Comparison of ENCODE assay signal across 8 mouse cellular contexts in the genomic region with DNA sequence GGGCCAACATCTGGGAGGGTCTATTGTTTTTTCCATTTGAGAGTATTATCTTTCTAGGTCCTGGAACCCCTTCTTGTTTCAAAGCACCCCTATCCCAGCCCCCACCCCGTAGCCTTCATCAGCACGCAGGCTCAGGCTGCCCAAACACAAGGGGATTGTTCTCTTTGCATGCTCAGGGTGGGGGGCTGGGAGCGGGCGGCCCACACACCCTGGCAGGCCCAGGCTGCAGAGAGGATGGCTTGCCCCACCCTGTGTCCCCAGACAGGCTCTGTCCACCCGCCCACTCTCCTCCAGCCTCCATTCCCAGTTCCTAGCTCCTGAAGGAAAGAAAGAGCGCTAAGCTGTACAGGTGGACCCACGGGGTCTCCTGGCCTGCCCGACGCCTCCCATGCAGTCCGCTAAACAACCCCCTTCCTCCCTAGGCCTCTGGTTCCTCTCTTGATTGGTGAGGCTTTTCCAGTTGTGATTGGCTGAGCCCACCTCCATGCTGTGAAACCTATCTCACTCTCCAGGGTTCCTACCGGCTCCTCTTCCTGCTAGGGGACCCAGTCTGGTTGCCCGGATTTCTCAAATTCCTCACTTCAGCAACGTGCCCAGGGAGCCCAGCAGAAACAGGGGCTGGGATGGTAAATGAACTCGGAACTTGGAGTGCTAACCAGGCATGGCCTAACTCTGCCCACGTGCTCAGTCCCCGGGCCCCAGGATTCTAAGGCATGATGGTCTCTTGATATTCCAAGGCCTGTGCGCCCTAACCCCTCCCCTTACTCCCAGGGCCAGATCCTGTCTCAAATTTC. TPM values are rescaled to one million over a fixed set of nuclear protein-coding genes. Genes with fewer than 3 reads are reported as not detected.
A peak's percentile ranks its signal among the peaks of the same experiment; 100 is the strongest.
DNase-seq lines count a peak whose midpoint lies in the region; ATAC-seq and TF ChIP-seq lines count a peak whose summit lies in the region.

No protein-coding gene starts in this region.

- H3K9ac ChIP-seq in heart, embryonic 16.5 days (ENCODE audit: low read length) = peak overlapping the region; percentile 90
- peak overlapping the region; percentile 97 for H3K9ac ChIP-seq in midbrain, embryonic 11.5 days (ENCODE audit: low read length)

- intact Hi-C loops in left cerebral cortex, adult 2 months (cut with DNase I) = no loop called here

- H3K27ac ChIP-seq in left cerebral cortex, adult 2 months = peak overlapping the region; percentile 89
- H3K27ac ChIP-seq in cortical plate, adult 2 months (ENCODE audit: insufficient read depth, low read length) = peak overlapping the region; percentile 58
- peak overlapping the region; percentile 88 for H3K27ac ChIP-seq in heart, embryonic 16.5 days (ENCODE audit: low read length)
- peak overlapping the region; percentile 97 for H3K27ac ChIP-seq in midbrain, embryonic 11.5 days (ENCODE audit: low read depth, low read length)

- no peak for TF ChIP-seq CTCF in left cerebral cortex, adult 2 months (IDR thresholded peaks at IDR 0.05)
- TF ChIP-seq CTCF in cortical plate, adult 2 months (IDR thresholded peaks at IDR 0.05; ENCODE audit: extremely low read depth, insufficient read depth, low read length) = no peak

- 0 out of 2 replicates have a peak, but pooled peaks cover under 1% of the 10 kb centered on the region for H3K36me3 ChIP-seq in heart, embryonic 16.5 days (ENCODE audit: control insufficient read depth, insufficient read depth)
- H3K36me3 ChIP-seq in midbrain, embryonic 11.5 days (ENCODE audit: control insufficient read depth, insufficient read depth, low read length) = peaks cover 2% of the 10 kb centered on the region

- H3K27me3 ChIP-seq in heart, embryonic 16.5 days (ENCODE audit: control insufficient read depth, insufficient read depth, low read length) = no peaks in the 10 kb centered on the region
- no peaks in the 10 kb centered on the region for H3K27me3 ChIP-seq in midbrain, embryonic 11.5 days (ENCODE audit: control insufficient read depth, insufficient read depth, low read length)

- 0 out of 2 replicates have a peak, but pooled peaks cover under 1% of the 10 kb centered on the region for H3K4me1 ChIP-seq in cortical plate, adult 2 months (ENCODE audit: control insufficient read depth, insufficient read depth, low read length)
- peaks cover 62% of the 10 kb centered on the region for H3K4me1 ChIP-seq in heart, embryonic 16.5 days (ENCODE audit: control insufficient read depth, insufficient read depth, low read length)
- peaks cover 71% of the 10 kb centered on the region for H3K4me1 ChIP-seq in midbrain, embryonic 11.5 days (ENCODE audit: control insufficient read depth, insufficient read depth, low read length)

- peak overlapping the region; percentile 79 for H3K4me3 ChIP-seq in left cerebral cortex, adult 2 months
- H3K4me3 ChIP-seq in cortical plate, adult 2 months (ENCODE audit: insufficient read depth, low read length) = peak overlapping the region; percentile 55
- H3K4me3 ChIP-seq in heart, embryonic 16.5 days (ENCODE audit: low read length) = peak overlapping the region; percentile 76
- peak overlapping the region; percentile 88 for H3K4me3 ChIP-seq in midbrain, embryonic 11.5 days (ENCODE audit: low read depth, low read length)

- H3K9me3 ChIP-seq in heart, embryonic 16.5 days (replicated peaks; ENCODE audit: control insufficient read depth, low read length) = no peaks in the 10 kb centered on the region
- no peaks in the 10 kb centered on the region for H3K9me3 ChIP-seq in midbrain, embryonic 11.5 days (ENCODE audit: control insufficient read depth, low read length)

- peak; percentile 57; the same call in 1 of the 2 replicates for TF ChIP-seq POLR2A in cortical plate, adult 2 months (IDR thresholded peaks at IDR 0.05; ENCODE audit: extremely low read depth, insufficient read depth, low read length)

- 3% methylated on average over 17 of the region's 17 CpGs for WGBS in heart, embryonic 16.5 days
- WGBS in midbrain, embryonic 11.5 days = under 1% methylated on average over 17 of the region's 17 CpGs

- 0 out of 2 replicates have a peak, but pooled peaks have one; percentile 5 for ATAC-seq in heart, embryonic 16.5 days (replicated peaks; ENCODE audit: extremely low read depth, insufficient read depth, low FRiP score)
- peak; percentile 22 for ATAC-seq in midbrain, embryonic 11.5 days (ENCODE audit: low FRiP score)

- DNase-seq in left cerebral cortex, adult 2 months (ENCODE audit: extremely low spot score in 1 of 2, low spot score in 2 of 2) = no peak
- no peak for DNase-seq in left cerebral cortex, adult 11 months (ENCODE audit: low spot score)
- DNase-seq in midbrain, embryonic 11.5 days (ENCODE audit: low spot score, missing footprints) = peak; percentile 97
- DNase-seq in thymus, postnatal 25 days = no peak
- no peak for DNase-seq in adrenal gland, postnatal 36 days
- no peak for DNase-seq in adrenal gland, adult 18-20 months (ENCODE audit: low spot score in 2 of 2)

- peak overlapping the region; percentile 94 for H3K4me2 ChIP-seq in heart, embryonic 16.5 days (ENCODE audit: low read depth, low read length)
- peak overlapping the region; percentile 78 for H3K4me2 ChIP-seq in midbrain, embryonic 11.5 days

RNA-seq across cellular contexts. Expression of a gene that starts 2.0 kb away (rescaled TPM):
- 100 to 1,000 TPM; 202 to 207 TPM for total RNA-seq in left cerebral cortex, adult 2 months (2021)
- polyA plus RNA-seq in cortical plate, adult 2 months (2012; rRNA removed) = 304 and 306 TPM in 2 replicates
- polyA plus RNA-seq in heart, embryonic 16.5 days (2015; fragmentation: Nextera tagmentation; extraction: Ambion mirVana) = 64.8 and 69.9 TPM in 2 replicates
- polyA plus RNA-seq in midbrain, embryonic 11.5 days (2014; fragmentation: Nextera tagmentation; extraction: Ambion mirVana) = 219 and 256 TPM in 2 replicates
- 10 to 100 TPM; 20.2 to 27.7 TPM for total RNA-seq in adrenal gland, postnatal 36 days (2021)
- total RNA-seq in adrenal gland, adult 18-20 months (2021) = 10 to 100 TPM; 22.4 to 28.0 TPM

RNA-seq across cellular contexts. Expression of a gene that starts 7.6 kb away (rescaled TPM):
- total RNA-seq in left cerebral cortex, adult 2 months (2021) = 10 to 100 TPM; 38.4 to 38.6 TPM
- 88.0 and 94.9 TPM in 2 replicates for polyA plus RNA-seq in cortical plate, adult 2 months (2012; rRNA removed)
- polyA plus RNA-seq in heart, embryonic 16.5 days (2015; fragmentation: Nextera tagmentation; extraction: Ambion mirVana) = 60.5 and 61.0 TPM in 2 replicates
- polyA plus RNA-seq in midbrain, embryonic 11.5 days (2014; fragmentation: Nextera tagmentation; extraction: Ambion mirVana) = 30.8 and 34.5 TPM in 2 replicates
- 10 to 100 TPM; 18.9 to 20.2 TPM for total RNA-seq in adrenal gland, postnatal 36 days (2021)
- 10 to 100 TPM; 18.3 to 21.3 TPM for total RNA-seq in adrenal gland, adult 18-20 months (2021)

RNA-seq across cellular contexts. Expression of a gene that starts 7.8 kb away (rescaled TPM):
- total RNA-seq in left cerebral cortex, adult 2 months (2021) = 10 to 100 TPM; 12.2 to 14.1 TPM
- 37.9 and 42.8 TPM in 2 replicates for polyA plus RNA-seq in cortical plate, adult 2 months (2012; rRNA removed)
- polyA plus RNA-seq in heart, embryonic 16.5 days (2015; fragmentation: Nextera tagmentation; extraction: Ambion mirVana) = 10.0 and 10.7 TPM in 2 replicates
- 3.9 and 4.5 TPM in 2 replicates for polyA plus RNA-seq in midbrain, embryonic 11.5 days (2014; fragmentation: Nextera tagmentation; extraction: Ambion mirVana)
- 10 to 100 TPM; 25.2 to 45.0 TPM for total RNA-seq in adrenal gland, postnatal 36 days (2021)
- total RNA-seq in adrenal gland, adult 18-20 months (2021) = 10 to 100 TPM; 29.6 to 43.4 TPM

RNA-seq across cellular contexts. Expression of a gene that starts 10.7 kb away (rescaled TPM):
- total RNA-seq in left cerebral cortex, adult 2 months (2021) = 1 to 10 TPM; 7.4 to 7.6 TPM
- 18.7 and 19.0 TPM in 2 replicates for polyA plus RNA-seq in cortical plate, adult 2 months (2012; rRNA removed)
- 0.13 and 0.16 TPM in 2 replicates for polyA plus RNA-seq in heart, embryonic 16.5 days (2015; fragmentation: Nextera tagmentation; extraction: Ambion mirVana)
- polyA plus RNA-seq in midbrain, embryonic 11.5 days (2014; fragmentation: Nextera tagmentation; extraction: Ambion mirVana) = 0.12 and 0.23 TPM in 2 replicates
- total RNA-seq in adrenal gland, postnatal 36 days (2021) = under 1 TPM in 1 of 2 experiments, not detected in 1; 0.13 TPM
- total RNA-seq in adrenal gland, adult 18-20 months (2021) = under 1 TPM; 0.20 to 0.29 TPM

RNA-seq across cellular contexts. Expression of a gene that starts 17.0 kb away (rescaled TPM):
- total RNA-seq in left cerebral cortex, adult 2 months (2021) = 10 to 100 TPM; 16.0 to 18.7 TPM
- polyA plus RNA-seq in cortical plate, adult 2 months (2012; rRNA removed) = 10.7 and 12.1 TPM in 2 replicates
- 27.5 and 27.8 TPM in 2 replicates for polyA plus RNA-seq in heart, embryonic 16.5 days (2015; fragmentation: Nextera tagmentation; extraction: Ambion mirVana)
- 29.9 and 30.4 TPM in 2 replicates for polyA plus RNA-seq in midbrain, embryonic 11.5 days (2014; fragmentation: Nextera tagmentation; extraction: Ambion mirVana)
- 10 to 100 TPM; 11.7 to 14.8 TPM for total RNA-seq in adrenal gland, postnatal 36 days (2021)
- total RNA-seq in adrenal gland, adult 18-20 months (2021) = 10 to 100 TPM; 13.9 to 14.9 TPM

Comparison
In these comparisons a context has a peak if more than half of its experiments do, and no peak if none do; other contexts are left out.
1. RNA of a gene that starts 2.0 kb away (total RNA-seq): 202 to 207 TPM in left cerebral cortex, adult 2 months; 22.4 to 28.0 TPM in adrenal gland, adult 18-20 months and 20.2 to 27.7 TPM in adrenal gland, postnatal 36 days; every median in the first group is over 4 times any median in the second.
2. Peak in every context shown above with its lines, with median percentiles within 50 percentile points of each other: H3K27ac ChIP-seq and H3K4me3 ChIP-seq.